Mouse (Mus musculus) MEL (cell line): ENCODE results near the gene Irf5. TPM values are rescaled to one million over a fixed set of nuclear protein-coding genes. Genes with fewer than 3 reads are reported as not detected.
A peak's percentile ranks its signal among the peaks of the same experiment; 100 is the strongest.

Experiments used
- DNase-seq: peaks from one replicate; pipeline ENCODE4 v3.0.0; 2011; ENCODE audit warnings: low read depth, low spot score
- H3K27ac ChIP-seq: 2 replicates; pipeline ENCODE4 v1.5.1; 2012; ENCODE audit warnings: low read depth, mild to moderate bottlenecking, control low read depth, low read length, moderate library complexity; ENCODE audit not compliant: control insufficient read depth
- H3K27me3 ChIP-seq, 2 experiments: fragments of 150-350 bp in 1 of 2; sonication (generic) in 1 of 2; 2 replicates each; pipeline ENCODE4 v1.6.1; 2012; ENCODE audit warnings: low read length in 2 of 2, mild to moderate bottlenecking in 2 of 2, improper control_type of control experiment in 1 of 2, moderate library complexity in 1 of 2; ENCODE audit not compliant: insufficient read depth in 2 of 2, control insufficient read depth in 1 of 2
- H3K36me3 ChIP-seq, 2 experiments: 2 replicates each; pipeline ENCODE4 v1.6.1; 2012 to 2014; ENCODE audit warnings: low read length in 2 of 2, improper control_type of control experiment in 1 of 2, inconsistent platforms in 1 of 2, mild to moderate bottlenecking in 1 of 2; ENCODE audit not compliant: insufficient read depth in 2 of 2, control insufficient read depth in 1 of 2
- H3K4me1 ChIP-seq, 2 experiments: fragments of 150-350 bp in 1 of 2; sonication (generic) in 1 of 2; 2 replicates each; pipeline ENCODE4 v1.6.1; 2012; ENCODE audit warnings: low read length in 2 of 2, improper control_type of control experiment in 1 of 2, mild to moderate bottlenecking in 1 of 2; ENCODE audit not compliant: insufficient read depth in 2 of 2, control insufficient read depth in 1 of 2
- H3K4me3 ChIP-seq, 2 experiments: fragments of 150-350 bp in 1 of 2; sonication (generic) in 1 of 2; 2 replicates each; pipeline ENCODE4 v1.5.1; 2012; ENCODE audit warnings: low read depth in 2 of 2, low read length in 2 of 2, mild to moderate bottlenecking in 2 of 2, moderate library complexity in 2 of 2, control low read depth in 1 of 2, improper control_type of control experiment in 1 of 2; ENCODE audit not compliant: control insufficient read depth in 1 of 2, insufficient read depth in 1 of 2
- H3K79me2 ChIP-seq: 2 replicates; pipeline ENCODE4 v1.6.1; 2012; ENCODE audit warnings: mild to moderate bottlenecking, low read length, moderate library complexity; ENCODE audit not compliant: control insufficient read depth, poor library complexity, insufficient read depth
- H3K9ac ChIP-seq: 2 replicates; pipeline ENCODE4 v1.6.1; 2012; ENCODE audit warnings: low read depth, mild to moderate bottlenecking, control low read depth, low read length, moderate library complexity; ENCODE audit not compliant: control insufficient read depth, poor library complexity, severe bottlenecking
- H3K9me3 ChIP-seq: fragments of 150-350 bp; sonication (generic); replicated peaks from 2 replicates; pipeline ENCODE4 v1.6.1; 2012; ENCODE audit warnings: mild to moderate bottlenecking, low read length, improper control_type of control experiment, moderate library complexity; ENCODE audit not compliant: insufficient read depth
- BHLHE40 ChIP-seq: IDR thresholded peaks from 2 replicates; pipeline ENCODE4 v1.6.1; 2012; ENCODE audit warnings: low read depth, mild to moderate bottlenecking, inconsistent platforms, low read length, improper control_type of control experiment, borderline replicate concordance
- CHD2 ChIP-seq: IDR thresholded peaks from 2 replicates; pipeline ENCODE4 v1.6.1; 2011; ENCODE audit warnings: low read length, improper control_type of control experiment
- CTCF ChIP-seq, 3 experiments: IDR thresholded peaks in 2 of 3; conservative IDR thresholded peaks in 1 of 3; 2 replicates each; pipeline ENCODE4 v1.5.1; 2011 to 2012; ENCODE audit warnings: low read length in 3 of 3, low read depth in 2 of 3, mild to moderate bottlenecking in 2 of 3, improper control_type of control experiment in 1 of 3, inconsistent platforms in 1 of 3, mixed read lengths in 1 of 3, moderate library complexity in 1 of 3; ENCODE audit not compliant: control insufficient read depth in 1 of 3, insufficient read depth in 1 of 3, poor library complexity in 1 of 3, severe bottlenecking in 1 of 3
- ELF1 ChIP-seq: IDR thresholded peaks from 2 replicates; pipeline ENCODE4 v1.6.1; 2014; ENCODE audit warnings: low read depth, mild to moderate bottlenecking, inconsistent platforms, low read length, improper control_type of control experiment, moderate library complexity
- GABPA ChIP-seq: IDR thresholded peaks from 2 replicates; pipeline ENCODE4 v1.6.1; 2012; ENCODE audit warnings: low read depth, mild to moderate bottlenecking, inconsistent platforms, low read length, improper control_type of control experiment, moderate library complexity
- GATA1 ChIP-seq: IDR thresholded peaks from 2 replicates; pipeline ENCODE4 v1.6.1; 2011; ENCODE audit warnings: low read depth, low read length, improper control_type of control experiment
- HCFC1 ChIP-seq: IDR thresholded peaks from 2 replicates; pipeline ENCODE4 v1.6.1; 2012; ENCODE audit warnings: low read depth, mild to moderate bottlenecking, inconsistent platforms, low read length, improper control_type of control experiment, moderate library complexity
- JUND ChIP-seq: IDR thresholded peaks from 2 replicates; pipeline ENCODE4 v1.6.1; 2011; ENCODE audit warnings: low read depth, mild to moderate bottlenecking, improper control_type of control experiment, low read length
- MAFK ChIP-seq: IDR thresholded peaks from 2 replicates; pipeline ENCODE4 v1.6.1; 2011; ENCODE audit warnings: low read depth, mild to moderate bottlenecking, low read length, improper control_type of control experiment, borderline replicate concordance
- MAX ChIP-seq: IDR thresholded peaks from 2 replicates; pipeline ENCODE4 v1.6.1; 2011; ENCODE audit warnings: low read length, improper control_type of control experiment
- MYC ChIP-seq: IDR thresholded peaks from 2 replicates; pipeline ENCODE4 v1.6.1; 2011; ENCODE audit warnings: low read depth, mild to moderate bottlenecking, low read length, improper control_type of control experiment, moderate library complexity
- NELFE ChIP-seq: IDR thresholded peaks from 2 replicates; pipeline ENCODE4 v1.6.1; 2011; ENCODE audit warnings: low read depth, low read length, improper control_type of control experiment
- NRF1 ChIP-seq: IDR thresholded peaks from 2 replicates; pipeline ENCODE4 v1.6.1; 2014; ENCODE audit warnings: low read depth, mild to moderate bottlenecking, inconsistent platforms, low read length, improper control_type of control experiment, moderate library complexity; ENCODE audit not compliant: poor library complexity, insufficient read depth, severe bottlenecking
- SIN3A ChIP-seq: IDR thresholded peaks from 2 replicates; pipeline ENCODE4 v1.6.1; 2012; ENCODE audit warnings: low read length, improper control_type of control experiment, inconsistent platforms
- TCF12 ChIP-seq: IDR thresholded peaks from 2 replicates; pipeline ENCODE4 v1.6.1; 2014; ENCODE audit warnings: low read depth, mild to moderate bottlenecking, inconsistent platforms, low read length, improper control_type of control experiment, moderate library complexity
- USF1 ChIP-seq: IDR thresholded peaks from 2 replicates; pipeline ENCODE4 v1.6.1; 2014; ENCODE audit warnings: low read depth, mild to moderate bottlenecking, inconsistent platforms, low read length, improper control_type of control experiment, moderate library complexity
- USF2 ChIP-seq, 2 experiments: IDR thresholded peaks; 2 replicates each; pipeline ENCODE4 v1.6.1; 2011 to 2012; ENCODE audit warnings: improper control_type of control experiment in 2 of 2, low read length in 2 of 2, borderline replicate concordance in 1 of 2, inconsistent platforms in 1 of 2, low read depth in 1 of 2, mild to moderate bottlenecking in 1 of 2; ENCODE audit not compliant: insufficient read depth in 1 of 2
- ZC3H11A ChIP-seq: IDR thresholded peaks from 2 replicates; pipeline ENCODE4 v1.6.1; 2012; ENCODE audit warnings: low read depth, mild to moderate bottlenecking, inconsistent platforms, low read length, improper control_type of control experiment
- ZKSCAN1 ChIP-seq: IDR thresholded peaks from 2 replicates; pipeline ENCODE4 v1.6.1; 2012; ENCODE audit warnings: low read depth, mild to moderate bottlenecking, inconsistent platforms, low read length, improper control_type of control experiment, moderate library complexity
- ZMIZ1 ChIP-seq: IDR thresholded peaks from 2 replicates; pipeline ENCODE4 v1.6.1; 2012; ENCODE audit warnings: low read depth, mild to moderate bottlenecking, inconsistent platforms, low read length, improper control_type of control experiment, moderate library complexity
- polyA plus RNA-seq, 2 experiments: library from polyadenylated mRNA; stranded (reverse) in 1 of 2; unstranded in 1 of 2; fragments of >175 nt in 1 of 2; fragments of >200 nt in 1 of 2; gene quantifications; 2 replicates each; pipeline versions ENCODE4 v1.2.1 to v1.2.4; 2012; ENCODE audit warnings: low replicate concordance in 2 of 2, low read depth in 1 of 2; ENCODE audit not compliant: insufficient read length in 2 of 2, insufficient read depth in 1 of 2, missing spikeins in 1 of 2
- total RNA-seq: library from RNA; depleted of rRNA; stranded (reverse); fragments of 300-350 nt; gene quantifications from 2 replicates; pipeline ENCODE4 v1.2.3, GENCODE M21; 2012

Irf5 gene
- total and polyA plus RNA-seq, 3 experiments, result 9.7 to 13.3 TPM; not detected in 1

GRCm38 (mm10) chr6:29527361-29528164, 1.1 kb downstream of the Irf5 start:
- peaks cover 0 to 14% of the 10 kb centered on the region in 2 experiments; a peak in 2 of 4 replicates for H3K36me3 ChIP-seq
- peak overlapping the region; percentile 75 to 83 for H3K4me3 ChIP-seq
- DNase-seq, result no peak
- TF ChIP-seq NELFE (no peak), CHD2 (no peak), GATA1 (no peak), SIN3A (no peak), ZC3H11A (no peak), ZMIZ1 (no peak), HCFC1 (no peak), USF2 (IDR thresholded peaks at IDR 0.05; ENCODE audit: borderline replicate concordance in 1 of 2, insufficient read depth in 1 of 2, low read depth in 1 of 2, low read length in 2 of 2) (no peak), BHLHE40 (no peak), CTCF (IDR thresholded peaks at IDR 0.05 in 2 of 3, conservative IDR thresholded peaks at IDR 0.05 in 1 of 3; ENCODE audit: control insufficient read depth in 1 of 3, insufficient read depth in 1 of 3, low read depth in 2 of 3, low read length in 3 of 3, poor library complexity in 1 of 3, severe bottlenecking in 1 of 3) (no peak), NRF1 (no peak)
- peak overlapping the region; percentile 83 for H3K9ac ChIP-seq
- H3K79me2 ChIP-seq, result no peaks in the 10 kb centered on the region; the same call in 1 of the 2 replicates
- no peak overlapping the region for H3K27ac ChIP-seq
- peaks cover 0 to 3% of the 10 kb centered on the region in 2 experiments; a peak in 2 of 4 replicates for H3K27me3 ChIP-seq
- peaks cover 4 to 20% of the 10 kb centered on the region in 2 experiments for H3K4me1 ChIP-seq
- H3K9me3 ChIP-seq, result no peaks in the 10 kb centered on the region

- no peaks in the 10 kb centered on the region; the same call in 1 of the 2 replicates for H3K79me2 ChIP-seq
- H3K27me3 ChIP-seq, result peaks cover 0 to 3% of the 10 kb centered on the region in 2 experiments; a peak in 2 of 4 replicates
- no peak for DNase-seq
- peak overlapping the region; percentile 8; the same call in 1 of the 2 replicates for H3K9ac ChIP-seq
- H3K27ac ChIP-seq, result no peak overlapping the region
- H3K9me3 ChIP-seq, result no peaks in the 10 kb centered on the region
- TF ChIP-seq MYC (no peak), TCF12 (no peak), CTCF (IDR thresholded peaks at IDR 0.05 in 2 of 3, conservative IDR thresholded peaks at IDR 0.05 in 1 of 3; ENCODE audit: control insufficient read depth in 1 of 3, insufficient read depth in 1 of 3, low read depth in 2 of 3, low read length in 3 of 3, poor library complexity in 1 of 3, severe bottlenecking in 1 of 3) (no peak), GABPA (no peak), JUND (no peak), MAFK (no peak), MAX (no peak), GATA1 (no peak), USF1 (no peak), ZKSCAN1 (no peak), HCFC1 (no peak), ELF1 (no peak), NRF1 (no peak)
- peaks cover 4 to 20% of the 10 kb centered on the region in 2 experiments for H3K4me1 ChIP-seq
- peaks cover 0 to 14% of the 10 kb centered on the region in 2 experiments; a peak in 2 of 4 replicates for H3K36me3 ChIP-seq
- peak overlapping the region; percentile 53 to 83 for H3K4me3 ChIP-seq
Observed at GRCm38 (mm10) chr6:29528165-29528505, 1.7 kb downstream of the Irf5 start.
